ENCODE assay signal across 22 mouse cellular contexts in the genomic region with DNA sequence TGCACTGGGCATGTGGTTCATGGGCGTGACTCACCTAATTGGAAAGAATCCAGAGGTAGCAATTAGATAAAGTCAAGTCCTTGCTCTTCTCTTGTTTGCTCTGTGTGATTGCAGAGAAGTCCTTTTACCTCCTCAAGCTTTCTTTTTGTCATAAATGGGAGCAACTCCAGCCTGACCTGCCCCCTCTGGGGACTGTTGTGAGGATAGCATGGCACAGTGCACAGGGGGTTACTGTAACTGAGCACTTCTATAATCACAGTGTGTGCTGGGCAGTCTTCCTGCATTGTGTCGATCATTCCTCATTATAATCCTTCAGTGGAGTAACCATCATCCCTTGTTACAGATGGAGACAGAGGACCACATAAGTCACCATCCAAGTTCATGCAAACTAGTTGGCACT.
A peak's percentile ranks its signal among the peaks of the same experiment; 100 is the strongest.
DNase-seq lines count a peak whose midpoint lies in the region; ATAC-seq and TF ChIP-seq lines count a peak whose summit lies in the region.
"Had no signal": no experiment of that assay in that cellular context is flagged by ENCODE, and none has a peak within 500 bp of the region (broad histone marks: within the 10 kb centered on the region; RNA-seq: fewer than 3 reads in every experiment).

No protein-coding gene starts in this region.

- no peak overlapping the region for H3K27ac ChIP-seq in intestine, embryonic 16.5 days (ENCODE audit: low read length)
- H3K27ac ChIP-seq in gastrocnemius, adult 2 months: no peak overlapping the region
- H3K27ac ChIP-seq: embryonic facial prominence, embryonic 12.5 days; forebrain, embryonic 13.5 days; heart, adult 2 months; hindbrain, embryonic 10.5 days; hindbrain, embryonic 14.5 days; intestine, embryonic 15.5 days; kidney, embryonic 15.5 days had no signal

- DNase-seq in 3T3-L1 (ENCODE audit: low read depth, low spot score): peak; percentile 22
- DNase-seq in 416B (ENCODE audit: low read depth): peak; percentile 4
- peak; percentile 10 for DNase-seq in adrenal gland, adult 8-10 months
- peak; percentile 43 for DNase-seq in brain, adult 2 months (ENCODE audit: low read depth, low spot score)
- DNase-seq in gastrocnemius, adult 2 months: no peak
- DNase-seq: cerebellum, adult 11 months; cerebellum, adult 8-10 months; cerebellum, postnatal 14 days; embryo, embryonic 11 days; forebrain, postnatal 0 days; gastrocnemius, postnatal 10 days; heart, adult 2 months; kidney, adult 2 months had no signal

- H3K9me3 ChIP-seq in intestine, embryonic 16.5 days (ENCODE audit: control insufficient read depth, low read length): no peaks in the 10 kb centered on the region
- H3K9me3 ChIP-seq: embryonic facial prominence, embryonic 12.5 days; forebrain, embryonic 13.5 days; heart, embryonic 12.5 days; hindbrain, embryonic 10.5 days; intestine, embryonic 15.5 days; kidney, embryonic 15.5 days had no signal

- no peak for ATAC-seq in intestine, embryonic 16.5 days
- no peak for ATAC-seq in monocyte, adult 5-6 weeks (replicated peaks; ENCODE audit: insufficient number of reproducible peaks, low FRiP score, low TSS enrichment, poor library complexity, severe bottlenecking)
- ATAC-seq: forebrain, embryonic 13.5 days; forebrain, postnatal 0 days; intestine, embryonic 15.5 days had no signal

- no peak overlapping the region for H3K4me3 ChIP-seq in intestine, embryonic 16.5 days (ENCODE audit: low read length)
- no peak overlapping the region for H3K4me3 ChIP-seq in gastrocnemius, adult 2 months
- H3K4me3 ChIP-seq: embryonic facial prominence, embryonic 12.5 days; forebrain, embryonic 13.5 days; heart, adult 2 months; heart, embryonic 12.5 days; hindbrain, embryonic 10.5 days; intestine, embryonic 15.5 days; kidney, embryonic 15.5 days had no signal

- no peak for TF ChIP-seq CTCF in gastrocnemius, adult 2 months (IDR thresholded peaks at IDR 0.05)

- no peak overlapping the region for H3K9ac ChIP-seq in intestine, embryonic 16.5 days (ENCODE audit: low read depth, low read length)
- H3K9ac ChIP-seq: embryonic facial prominence, embryonic 12.5 days; forebrain, embryonic 13.5 days; forebrain, postnatal 0 days; heart, embryonic 12.5 days; hindbrain, embryonic 14.5 days; intestine, embryonic 15.5 days; kidney, embryonic 15.5 days had no signal

- no peaks in the 10 kb centered on the region for H3K27me3 ChIP-seq in intestine, embryonic 16.5 days (replicated peaks; ENCODE audit: control insufficient read depth, insufficient read depth, low read length)
- H3K27me3 ChIP-seq: embryonic facial prominence, embryonic 12.5 days; forebrain, embryonic 13.5 days; heart, embryonic 12.5 days; intestine, embryonic 15.5 days; kidney, embryonic 15.5 days had no signal

- no peak overlapping the region for H3K4me2 ChIP-seq in intestine, embryonic 16.5 days (ENCODE audit: low read depth, low read length)
- H3K4me2 ChIP-seq: embryonic facial prominence, embryonic 12.5 days; forebrain, embryonic 13.5 days; heart, embryonic 12.5 days; hindbrain, embryonic 14.5 days; intestine, embryonic 15.5 days; kidney, embryonic 15.5 days had no signal

- intact Hi-C loops in gastrocnemius, adult 2 months (cut with DNase I): no loop called here

- H3K36me3 ChIP-seq in intestine, embryonic 16.5 days (ENCODE audit: control insufficient read depth, insufficient read depth, low read length): no peaks in the 10 kb centered on the region
- H3K36me3 ChIP-seq: embryonic facial prominence, embryonic 12.5 days; heart, embryonic 12.5 days; hindbrain, embryonic 10.5 days; intestine, embryonic 15.5 days; kidney, embryonic 15.5 days had no signal

- WGBS in intestine, embryonic 16.5 days: 84% methylated on average over 2 of the region's 2 CpGs

- H3K4me1 ChIP-seq in intestine, embryonic 16.5 days (ENCODE audit: control insufficient read depth, insufficient read depth, low read length): no peaks in the 10 kb centered on the region
- H3K4me1 ChIP-seq: embryonic facial prominence, embryonic 12.5 days; forebrain, embryonic 13.5 days; heart, embryonic 12.5 days; hindbrain, embryonic 10.5 days; intestine, embryonic 15.5 days; kidney, embryonic 15.5 days had no signal
